Mouse (Mus musculus) bone marrow, adult 2 months (tissue): Measurements from ENCODE around the gene Memo1.

Experiments
- CTCF ChIP-seq: fragments of 200-500 bp; IDR thresholded peaks from 2 replicates; pipeline ENCODE4 v1.5.1; 2011; ENCODE audit warnings: low read length, control low read depth; ENCODE audit not compliant: control insufficient read depth, insufficient read depth
- POLR2A ChIP-seq: fragments of 200-500 bp; IDR thresholded peaks from 2 replicates; pipeline ENCODE4 v1.6.1; 2011; ENCODE audit warnings: low read depth, mild to moderate bottlenecking, control low read depth, low read length, borderline replicate concordance; ENCODE audit not compliant: control insufficient read depth

DNA sequence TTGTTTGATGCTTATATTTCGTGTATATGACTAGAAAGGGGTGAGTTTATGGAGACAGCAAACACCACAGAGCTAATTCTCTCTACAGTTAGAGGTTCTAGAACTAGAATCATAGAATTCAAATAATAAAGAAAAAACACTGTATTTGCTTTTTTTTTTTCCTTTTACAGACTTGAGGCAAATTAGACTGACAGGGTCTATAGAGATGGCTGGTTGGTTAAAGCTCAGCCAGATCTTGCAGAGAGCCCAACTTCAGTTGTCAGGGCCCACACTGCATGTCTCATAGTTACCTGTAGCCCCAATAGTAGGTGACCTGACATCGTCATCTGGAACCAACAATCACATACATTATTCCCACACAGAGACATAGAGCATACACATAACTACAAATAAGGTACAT is 28.5 kb upstream of the Memo1 start, which contains the start of gene Dpy30:
- TF ChIP-seq CTCF (no peak), POLR2A (no peak)
